Mouse (Mus musculus): ENCODE results near the gene Cbfa2t2. TPM values are rescaled to one million over a fixed set of nuclear protein-coding genes. Genes with fewer than 3 reads are reported as not detected.
A peak's percentile ranks its signal among the peaks of the same experiment; 100 is the strongest.

The Cbfa2t2 gene
- polyA plus RNA-seq, 1 experiment from 2014 or later = 30.8 TPM

DNA sequence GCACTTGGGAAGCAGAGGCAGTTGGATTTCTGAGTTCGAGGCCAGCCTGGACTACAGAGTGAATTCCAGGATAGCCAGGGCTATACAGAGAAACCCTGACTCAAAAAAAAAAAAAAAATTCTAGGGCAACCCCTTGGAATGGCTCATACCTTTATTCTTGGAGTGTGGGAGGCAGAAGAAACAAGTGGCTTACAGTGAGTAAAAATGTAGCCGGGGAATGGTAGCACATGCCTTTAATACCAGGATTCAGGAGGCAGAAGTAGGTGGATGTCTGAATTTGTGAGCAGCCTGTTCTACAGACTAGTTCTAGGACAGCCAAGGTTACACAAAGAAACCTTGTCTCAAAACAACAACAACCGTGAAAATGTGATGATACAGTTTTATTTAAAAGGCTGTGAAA, 64.5 kb downstream of the Cbfa2t2 start:
- 88% methylated on average over 3 of the region's 3 CpGs for WGBS
- H3K9ac ChIP-seq (ENCODE audit: low read length) = no peak overlapping the region
- no peak for ATAC-seq (ENCODE audit: insufficient number of reproducible peaks, insufficient read depth, low FRiP score, low read depth)
- no peaks in the 10 kb centered on the region for H3K9me3 ChIP-seq (ENCODE audit: control insufficient read depth, low read length)
- H3K27ac ChIP-seq (replicated peaks in 1 of 2; ENCODE audit: control insufficient read depth in 1 of 2, insufficient read depth in 1 of 2, low read depth in 2 of 2, low read length in 2 of 2) = no peak overlapping the region
- no peak overlapping the region for H3K4me2 ChIP-seq (ENCODE audit: low read length)
- peaks cover 50% of the 10 kb centered on the region for H3K36me3 ChIP-seq (ENCODE audit: control insufficient read depth, insufficient read depth, low read length)
- no peaks in the 10 kb centered on the region for H3K27me3 ChIP-seq (ENCODE audit: control insufficient read depth, insufficient read depth, low read length)
- no peak overlapping the region for H3K4me3 ChIP-seq (ENCODE audit: control insufficient read depth in 1 of 2, insufficient read depth in 1 of 2, low read depth in 1 of 2, low read length in 2 of 2)
- peaks cover 5 to 9% of the 10 kb centered on the region in 2 experiments for H3K4me1 ChIP-seq (ENCODE audit: control insufficient read depth in 2 of 2, insufficient read depth in 2 of 2, low read length in 2 of 2)

DNA sequence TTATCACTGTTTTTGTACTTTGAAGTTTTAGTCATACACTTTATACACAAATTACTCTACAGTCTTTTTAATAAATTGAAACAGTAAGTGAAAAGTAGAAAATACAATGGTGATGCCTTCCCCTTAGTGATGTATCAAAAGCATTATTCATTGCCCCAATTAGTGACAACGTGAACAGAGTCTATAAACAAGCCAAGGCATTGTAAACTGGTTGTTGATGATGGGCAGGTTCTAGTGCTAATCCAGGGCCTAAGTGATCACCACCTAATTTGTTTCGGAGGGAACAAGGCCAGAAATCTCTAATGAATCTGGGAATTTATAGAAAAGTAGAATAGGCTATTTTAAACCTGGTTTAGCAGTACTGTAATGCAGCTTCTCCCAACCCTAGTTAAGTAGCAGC, 70.8 kb downstream of the Cbfa2t2 start:
- 82% methylated on average over 2 of the region's 2 CpGs for WGBS
- Histone ChIP-seq H3K27ac (replicated peaks in 1 of 2; ENCODE audit: control insufficient read depth in 1 of 2, insufficient read depth in 1 of 2, low read depth in 2 of 2, low read length in 2 of 2) (peak overlapping the region in 1 of 2 experiments; percentile 27; a peak in 1 of 4 replicates), H3K9me3 (ENCODE audit: control insufficient read depth, low read length) (no peaks in the 10 kb centered on the region), H3K9ac (ENCODE audit: low read length) (no peak overlapping the region), H3K4me2 (ENCODE audit: low read length) (no peak overlapping the region), H3K27me3 (ENCODE audit: control insufficient read depth, insufficient read depth, low read length) (no peaks in the 10 kb centered on the region), H3K4me3 (ENCODE audit: control insufficient read depth in 1 of 2, insufficient read depth in 1 of 2, low read depth in 1 of 2, low read length in 2 of 2) (no peak overlapping the region), H3K4me1 (ENCODE audit: control insufficient read depth in 2 of 2, insufficient read depth in 2 of 2, low read length in 2 of 2) (peaks cover 0 to 4% of the 10 kb centered on the region in 2 experiments; a peak in 2 of 4 replicates), H3K36me3 (ENCODE audit: control insufficient read depth, insufficient read depth, low read length) (peaks cover 81% of the 10 kb centered on the region)
- ATAC-seq (ENCODE audit: insufficient number of reproducible peaks, insufficient read depth, low FRiP score, low read depth) = no peak

DNA sequence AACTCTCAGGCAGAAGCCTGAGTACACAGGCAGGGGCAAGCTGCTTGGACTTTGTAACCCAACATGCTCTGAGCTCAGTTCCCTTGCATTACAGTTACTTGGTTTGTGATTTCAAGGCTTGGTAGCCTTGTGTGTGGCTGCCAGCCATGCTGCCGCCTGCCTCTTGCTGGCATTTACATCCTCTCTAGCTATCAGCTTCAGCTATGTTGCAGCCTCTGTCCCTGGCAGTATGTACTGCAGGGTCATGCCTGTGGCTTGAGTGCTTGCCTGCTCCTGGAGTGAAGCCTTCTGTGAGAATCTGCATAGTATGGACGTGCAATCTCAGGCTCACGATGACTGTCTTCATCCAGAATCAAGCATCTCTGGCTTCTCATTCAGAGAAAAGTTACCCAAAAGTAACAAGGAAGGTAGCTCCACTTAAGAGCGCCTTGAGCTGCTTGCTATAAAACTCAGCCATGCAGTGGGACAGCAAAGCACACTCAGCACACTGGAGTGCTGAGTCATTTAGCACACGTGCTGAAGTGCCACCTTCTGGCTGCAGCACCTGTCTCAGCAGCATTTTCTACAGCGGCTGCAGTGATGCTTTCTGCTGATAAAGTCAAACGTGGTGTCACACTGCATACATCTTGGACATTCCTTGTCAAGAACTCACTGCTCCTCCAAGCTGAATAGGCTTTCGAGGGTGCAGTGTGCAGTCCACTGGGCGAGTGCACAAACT, 71.4 kb downstream of the Cbfa2t2 start:
- no peak for ATAC-seq (ENCODE audit: insufficient number of reproducible peaks, insufficient read depth, low FRiP score, low read depth)
- no peaks in the 10 kb centered on the region for H3K9me3 ChIP-seq (ENCODE audit: control insufficient read depth, low read length)
- WGBS = 55% methylated on average over 9 of the region's 9 CpGs

DNA sequence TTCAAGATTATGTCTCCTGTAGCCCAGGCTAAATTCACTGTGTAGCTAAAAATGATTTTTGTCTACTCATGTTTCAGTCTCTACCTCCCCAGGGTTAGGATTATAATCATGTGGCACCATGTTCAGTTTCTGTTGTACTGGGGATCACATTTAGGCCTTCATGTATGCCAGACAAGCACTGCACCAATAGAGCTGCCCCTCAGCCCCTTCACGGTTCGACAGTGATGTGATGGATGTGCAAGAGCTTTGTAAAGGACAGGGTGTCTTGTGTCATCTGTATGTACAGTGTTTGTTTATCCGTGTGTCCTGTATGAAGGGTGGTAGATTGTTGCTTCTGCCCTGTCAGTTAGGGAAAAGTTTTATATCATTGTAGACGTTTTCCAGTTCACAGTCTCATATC, 72.2 kb downstream of the Cbfa2t2 start:
- no peaks in the 10 kb centered on the region for H3K27me3 ChIP-seq (ENCODE audit: control insufficient read depth, insufficient read depth, low read length)
- 88% methylated on average over 4 of the region's 4 CpGs for WGBS
- no peak overlapping the region for H3K9ac ChIP-seq (ENCODE audit: low read length)
- H3K4me1 ChIP-seq (ENCODE audit: control insufficient read depth in 2 of 2, insufficient read depth in 2 of 2, low read length in 2 of 2) = peaks cover 0 to 4% of the 10 kb centered on the region in 2 experiments; a peak in 2 of 4 replicates
- no peak overlapping the region for H3K4me3 ChIP-seq (ENCODE audit: control insufficient read depth in 1 of 2, insufficient read depth in 1 of 2, low read depth in 1 of 2, low read length in 2 of 2)
- H3K9me3 ChIP-seq (ENCODE audit: control insufficient read depth, low read length) = no peaks in the 10 kb centered on the region
- H3K36me3 ChIP-seq (ENCODE audit: control insufficient read depth, insufficient read depth, low read length) = peaks cover 82% of the 10 kb centered on the region
- ATAC-seq (ENCODE audit: insufficient number of reproducible peaks, insufficient read depth, low FRiP score, low read depth) = no peak
- no peak overlapping the region for H3K4me2 ChIP-seq (ENCODE audit: low read length)
- no peak overlapping the region for H3K27ac ChIP-seq (replicated peaks in 1 of 2; ENCODE audit: control insufficient read depth in 1 of 2, insufficient read depth in 1 of 2, low read depth in 2 of 2, low read length in 2 of 2)

More for the DNA sequence above, 71.4 kb downstream of the Cbfa2t2 start:
- no peak overlapping the region for H3K4me2 ChIP-seq (ENCODE audit: low read length)
- H3K27me3 ChIP-seq (ENCODE audit: control insufficient read depth, insufficient read depth, low read length) = no peaks in the 10 kb centered on the region
- peaks cover 0 to 4% of the 10 kb centered on the region in 2 experiments; a peak in 2 of 4 replicates for H3K4me1 ChIP-seq (ENCODE audit: control insufficient read depth in 2 of 2, insufficient read depth in 2 of 2, low read length in 2 of 2)
- peaks cover 84% of the 10 kb centered on the region for H3K36me3 ChIP-seq (ENCODE audit: control insufficient read depth, insufficient read depth, low read length)
- H3K9ac ChIP-seq (ENCODE audit: low read length) = no peak overlapping the region
- no peak overlapping the region for H3K4me3 ChIP-seq (ENCODE audit: control insufficient read depth in 1 of 2, insufficient read depth in 1 of 2, low read depth in 1 of 2, low read length in 2 of 2)
- peak overlapping the region in 1 of 2 experiments; percentile 27; a peak in 1 of 4 replicates for H3K27ac ChIP-seq (replicated peaks in 1 of 2; ENCODE audit: control insufficient read depth in 1 of 2, insufficient read depth in 1 of 2, low read depth in 2 of 2, low read length in 2 of 2)

DNA sequence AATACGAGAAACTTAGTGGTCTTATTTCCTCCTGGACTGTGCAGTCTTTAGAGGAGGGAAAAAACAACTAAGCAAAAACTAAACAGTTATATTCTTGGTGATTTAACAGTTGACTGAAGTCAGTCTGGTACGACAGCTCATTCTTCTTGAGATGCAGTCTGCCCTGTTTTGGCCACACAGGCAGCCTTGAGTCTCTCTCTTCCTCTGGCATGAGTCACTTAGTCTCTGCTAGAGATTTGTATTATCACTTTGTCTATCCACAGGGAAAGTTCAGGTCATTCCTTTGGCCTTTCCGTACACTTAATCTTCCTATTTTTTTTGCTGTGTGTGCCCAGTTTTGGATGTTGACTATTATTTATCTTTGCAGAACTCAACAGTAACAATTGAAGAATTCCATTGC, 73.9 kb downstream of the Cbfa2t2 start:
- ATAC-seq (ENCODE audit: insufficient number of reproducible peaks, insufficient read depth, low FRiP score, low read depth) = no peak
- no peaks in the 10 kb centered on the region for H3K9me3 ChIP-seq (ENCODE audit: control insufficient read depth, low read length)
- peaks cover 0 to 4% of the 10 kb centered on the region in 2 experiments; a peak in 2 of 4 replicates for H3K4me1 ChIP-seq (ENCODE audit: control insufficient read depth in 2 of 2, insufficient read depth in 2 of 2, low read length in 2 of 2)
- H3K27me3 ChIP-seq (ENCODE audit: control insufficient read depth, insufficient read depth, low read length) = no peaks in the 10 kb centered on the region
- no peak overlapping the region for H3K4me2 ChIP-seq (ENCODE audit: low read length)
- 82% methylated on average over 3 of the region's 3 CpGs for WGBS
- no peak overlapping the region for H3K27ac ChIP-seq (replicated peaks in 1 of 2; ENCODE audit: control insufficient read depth in 1 of 2, insufficient read depth in 1 of 2, low read depth in 2 of 2, low read length in 2 of 2)
- H3K36me3 ChIP-seq (ENCODE audit: control insufficient read depth, insufficient read depth, low read length) = peaks cover 72% of the 10 kb centered on the region
- H3K4me3 ChIP-seq (ENCODE audit: control insufficient read depth in 1 of 2, insufficient read depth in 1 of 2, low read depth in 1 of 2, low read length in 2 of 2) = no peak overlapping the region
- no peak overlapping the region for H3K9ac ChIP-seq (ENCODE audit: low read length)

DNA sequence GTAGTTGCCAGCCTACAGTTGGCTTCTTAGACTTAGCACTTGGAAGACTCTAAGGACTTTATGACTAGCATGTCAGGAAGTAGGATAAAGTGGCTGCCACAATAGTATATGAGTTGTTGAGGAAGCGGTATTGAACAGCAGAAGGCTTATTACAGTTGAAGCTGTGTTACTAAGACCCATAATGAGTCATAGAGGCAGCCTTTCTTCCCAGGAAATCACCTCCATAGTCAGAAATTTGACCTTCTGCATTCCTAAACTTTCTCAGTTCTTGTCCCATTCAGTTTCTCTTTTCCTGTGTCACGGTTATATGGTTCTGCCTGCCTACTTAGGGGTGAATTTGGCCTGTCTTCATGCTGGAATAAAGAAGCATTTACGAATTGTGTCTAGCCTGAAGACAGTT, 80.7 kb downstream of the Cbfa2t2 start:
- Histone ChIP-seq H3K4me3 (ENCODE audit: control insufficient read depth in 1 of 2, insufficient read depth in 1 of 2, low read depth in 1 of 2, low read length in 2 of 2) (no peak overlapping the region), H3K27ac (replicated peaks in 1 of 2; ENCODE audit: control insufficient read depth in 1 of 2, insufficient read depth in 1 of 2, low read depth in 2 of 2, low read length in 2 of 2) (no peak overlapping the region), H3K4me1 (ENCODE audit: control insufficient read depth in 2 of 2, insufficient read depth in 2 of 2, low read length in 2 of 2) (no peaks in the 10 kb centered on the region), H3K9ac (ENCODE audit: low read length) (no peak overlapping the region), H3K4me2 (ENCODE audit: low read length) (no peak overlapping the region), H3K27me3 (ENCODE audit: control insufficient read depth, insufficient read depth, low read length) (no peaks in the 10 kb centered on the region), H3K36me3 (ENCODE audit: control insufficient read depth, insufficient read depth, low read length) (peaks cover 69% of the 10 kb centered on the region), H3K9me3 (ENCODE audit: control insufficient read depth, low read length) (no peaks in the 10 kb centered on the region)
- WGBS = 87% methylated on average over 3 of the region's 3 CpGs
- no peak for ATAC-seq (ENCODE audit: insufficient number of reproducible peaks, insufficient read depth, low FRiP score, low read depth)

DNA sequence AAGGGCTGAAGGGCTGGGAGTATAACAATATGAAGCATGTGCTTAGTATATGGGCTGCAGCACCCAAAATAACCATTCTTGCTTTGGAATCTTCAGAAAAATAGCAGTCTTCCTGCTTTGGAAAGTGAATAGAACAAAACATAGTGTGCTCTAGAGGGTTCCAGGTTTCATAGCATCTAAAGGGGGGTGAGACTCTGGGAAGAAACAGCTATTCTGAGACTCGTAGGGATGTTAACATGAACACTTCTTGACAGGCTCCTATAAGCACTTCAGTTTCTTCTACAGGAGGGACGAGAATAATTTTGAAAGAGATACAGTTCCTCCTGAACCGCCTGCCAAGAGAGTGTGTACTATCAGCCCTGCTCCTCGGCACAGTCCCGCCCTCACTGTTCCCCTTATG, 81.1 kb downstream of the Cbfa2t2 start:
- no peak for ATAC-seq (ENCODE audit: insufficient number of reproducible peaks, insufficient read depth, low FRiP score, low read depth)
- WGBS = 69% methylated on average over 5 of the region's 5 CpGs
- Histone ChIP-seq H3K4me1 (ENCODE audit: control insufficient read depth in 2 of 2, insufficient read depth in 2 of 2, low read length in 2 of 2) (no peaks in the 10 kb centered on the region), H3K9ac (ENCODE audit: low read length) (no peak overlapping the region), H3K36me3 (ENCODE audit: control insufficient read depth, insufficient read depth, low read length) (peaks cover 69% of the 10 kb centered on the region), H3K4me3 (ENCODE audit: control insufficient read depth in 1 of 2, insufficient read depth in 1 of 2, low read depth in 1 of 2, low read length in 2 of 2) (no peak overlapping the region), H3K27me3 (ENCODE audit: control insufficient read depth, insufficient read depth, low read length) (no peaks in the 10 kb centered on the region), H3K4me2 (ENCODE audit: low read length) (no peak overlapping the region), H3K27ac (replicated peaks in 1 of 2; ENCODE audit: control insufficient read depth in 1 of 2, insufficient read depth in 1 of 2, low read depth in 2 of 2, low read length in 2 of 2) (no peak overlapping the region), H3K9me3 (ENCODE audit: control insufficient read depth, low read length) (no peaks in the 10 kb centered on the region)

DNA sequence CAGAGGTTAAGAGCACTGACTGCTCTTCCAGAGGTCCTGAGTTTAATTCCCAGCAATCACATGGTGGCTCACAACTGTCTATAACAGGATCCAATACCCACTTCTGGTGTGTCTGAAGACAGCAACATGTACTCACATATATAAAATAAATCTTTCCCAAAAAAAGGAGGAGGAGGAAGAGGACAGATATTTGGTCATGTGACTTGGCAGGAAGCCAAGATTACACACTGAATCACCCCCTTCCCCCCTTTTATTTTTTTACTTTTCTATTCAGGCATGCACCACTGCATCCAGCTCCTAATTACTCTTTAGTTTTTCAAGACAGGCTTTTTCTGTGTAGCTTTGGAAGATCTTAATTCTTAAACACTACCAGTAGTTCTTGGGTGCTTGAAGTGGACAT, 85.2 kb downstream of the Cbfa2t2 start:
- Histone ChIP-seq H3K9ac (ENCODE audit: low read length) (no peak overlapping the region), H3K4me3 (ENCODE audit: control insufficient read depth in 1 of 2, insufficient read depth in 1 of 2, low read depth in 1 of 2, low read length in 2 of 2) (no peak overlapping the region), H3K9me3 (ENCODE audit: control insufficient read depth, low read length) (no peaks in the 10 kb centered on the region), H3K27ac (replicated peaks in 1 of 2; ENCODE audit: control insufficient read depth in 1 of 2, insufficient read depth in 1 of 2, low read depth in 2 of 2, low read length in 2 of 2) (no peak overlapping the region), H3K4me1 (ENCODE audit: control insufficient read depth in 2 of 2, insufficient read depth in 2 of 2, low read length in 2 of 2) (no peaks in the 10 kb centered on the region), H3K27me3 (ENCODE audit: control insufficient read depth, insufficient read depth, low read length) (no peaks in the 10 kb centered on the region), H3K36me3 (ENCODE audit: control insufficient read depth, insufficient read depth, low read length) (peaks cover 82% of the 10 kb centered on the region), H3K4me2 (ENCODE audit: low read length) (no peak overlapping the region)
- no peak for ATAC-seq (ENCODE audit: insufficient number of reproducible peaks, insufficient read depth, low FRiP score, low read depth)
